Mouse (Mus musculus): ENCODE measurements at regions not wholly inside any gene's neighbourhood (a gene's known extent, or its start where the extent isn't known, plus 50 kb on each side); places are given as distances from the start of the nearest gene placed in this dataset.
A peak's percentile ranks its signal among the peaks of the same experiment; 100 is the strongest.

- WGBS = 84% methylated on average over 4 of the region's 4 CpGs
- H3K4me3 ChIP-seq (replicated peaks; ENCODE audit: low read length) = no peak overlapping the region
- peaks cover under 1% of the 10 kb centered on the region; the same call in 1 of the 2 replicates for H3K4me1 ChIP-seq (ENCODE audit: control insufficient read depth, insufficient read depth, low read length)
- no peaks in the 10 kb centered on the region for H3K27me3 ChIP-seq (ENCODE audit: control insufficient read depth, insufficient read depth, low read length)
- H3K9me3 ChIP-seq (replicated peaks; ENCODE audit: control insufficient read depth, low read length) = no peaks in the 10 kb centered on the region
- ATAC-seq (ENCODE audit: insufficient read depth, low FRiP score) = no peak
- H3K36me3 ChIP-seq (ENCODE audit: control insufficient read depth, insufficient read depth, low read length) = no peaks in the 10 kb centered on the region
- no peak overlapping the region for H3K4me2 ChIP-seq (ENCODE audit: low read depth, low read length)
- no peak overlapping the region for H3K9ac ChIP-seq (ENCODE audit: low read length)
- H3K27ac ChIP-seq (ENCODE audit: low read length) = no peak overlapping the region
These were observed 98.0 kb downstream of the Dhx15 start for GRCm38 (mm10) chr5:52092273-52092672.

DNA sequence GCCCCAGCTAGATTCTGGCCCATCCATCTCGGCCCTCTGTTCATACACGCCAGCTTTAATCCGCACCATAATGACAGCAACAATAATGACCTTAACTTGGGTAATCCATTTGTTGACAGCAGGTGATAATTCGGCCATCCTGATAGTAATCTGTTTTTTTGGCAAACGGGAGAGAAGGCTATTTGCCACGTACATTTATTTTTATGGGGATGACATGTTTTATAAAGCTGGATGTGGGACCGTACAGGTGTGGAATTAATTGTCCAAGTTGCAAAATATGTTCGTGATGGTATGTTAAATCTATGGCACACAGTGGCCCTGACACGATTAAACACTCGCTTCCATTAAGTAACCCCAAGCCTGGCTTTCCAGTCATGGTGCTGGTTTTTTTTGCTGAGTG, 102.2 kb downstream of the Dhx15 start:
- ATAC-seq (ENCODE audit: insufficient read depth, low FRiP score) = no peak
- H3K36me3 ChIP-seq (ENCODE audit: control insufficient read depth, insufficient read depth, low read length) = no peaks in the 10 kb centered on the region
- no peak overlapping the region for H3K4me3 ChIP-seq (replicated peaks; ENCODE audit: low read length)
- no peak overlapping the region for H3K27ac ChIP-seq (ENCODE audit: low read length)
- no peak overlapping the region for H3K4me2 ChIP-seq (ENCODE audit: low read depth, low read length)
- peaks cover 6% of the 10 kb centered on the region; the same call in 1 of the 2 replicates for H3K4me1 ChIP-seq (ENCODE audit: control insufficient read depth, insufficient read depth, low read length)
- no peaks in the 10 kb centered on the region for H3K27me3 ChIP-seq (ENCODE audit: control insufficient read depth, insufficient read depth, low read length)
- H3K9ac ChIP-seq (ENCODE audit: low read length) = no peak overlapping the region
- 64% methylated on average over 10 of the region's 10 CpGs for whole genome bisulfite sequencing
- H3K9me3 ChIP-seq (replicated peaks; ENCODE audit: control insufficient read depth, low read length) = no peaks in the 10 kb centered on the region

DNA sequence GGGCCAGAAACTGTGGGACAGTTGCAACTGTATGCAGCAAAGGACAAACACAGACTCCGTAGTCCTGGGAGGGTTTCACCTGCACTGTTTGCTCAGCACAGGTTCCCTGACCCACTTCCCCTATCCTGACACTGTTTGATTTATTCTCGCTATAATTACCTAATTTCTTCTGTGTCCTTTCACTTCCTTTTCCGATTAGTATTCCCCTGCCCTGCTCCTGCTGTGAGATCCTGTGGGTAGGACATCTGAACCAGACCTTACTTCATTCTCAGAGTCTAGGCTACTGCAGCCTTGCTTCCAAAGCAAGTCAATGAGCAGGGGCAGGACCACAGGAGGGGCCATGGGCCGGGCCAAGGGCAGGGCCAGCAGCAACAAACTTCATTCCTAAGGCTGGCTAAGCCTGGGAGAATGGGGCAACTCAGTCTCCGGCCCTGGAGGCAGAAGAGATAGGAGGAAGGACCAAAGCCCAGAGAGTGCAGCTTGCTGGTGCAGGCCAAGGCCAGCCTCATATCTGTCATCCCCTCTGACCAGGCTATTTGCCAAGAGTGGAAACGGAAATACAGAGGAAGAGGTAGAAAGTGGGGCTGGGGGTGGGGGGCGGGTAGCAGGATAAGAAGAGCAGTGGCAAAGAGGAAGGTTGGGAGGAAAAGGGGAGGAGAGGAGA, 103.4 kb downstream of the Dhx15 start:
- peak; percentile 21; the same call in 1 of the 2 replicates for ATAC-seq (ENCODE audit: insufficient read depth, low FRiP score)
- Histone ChIP-seq H3K9me3 (replicated peaks; ENCODE audit: control insufficient read depth, low read length) (no peaks in the 10 kb centered on the region), H3K9ac (ENCODE audit: low read length) (no peak overlapping the region), H3K27ac (ENCODE audit: low read length) (no peak overlapping the region), H3K4me1 (ENCODE audit: control insufficient read depth, insufficient read depth, low read length) (peaks cover 6% of the 10 kb centered on the region; the same call in 1 of the 2 replicates), H3K4me3 (replicated peaks; ENCODE audit: low read length) (no peak overlapping the region), H3K27me3 (ENCODE audit: control insufficient read depth, insufficient read depth, low read length) (no peaks in the 10 kb centered on the region), H3K36me3 (ENCODE audit: control insufficient read depth, insufficient read depth, low read length) (no peaks in the 10 kb centered on the region), H3K4me2 (ENCODE audit: low read depth, low read length) (no peak overlapping the region)
- 41% methylated on average over 7 of the region's 7 CpGs for WGBS

- Histone ChIP-seq H3K9me3 (replicated peaks; ENCODE audit: control insufficient read depth, low read length) (no peaks in the 10 kb centered on the region), H3K4me3 (replicated peaks; ENCODE audit: low read length) (no peak overlapping the region), H3K4me2 (ENCODE audit: low read depth, low read length) (no peak overlapping the region), H3K36me3 (ENCODE audit: control insufficient read depth, insufficient read depth, low read length) (no peaks in the 10 kb centered on the region), H3K9ac (ENCODE audit: low read length) (no peak overlapping the region), H3K4me1 (ENCODE audit: control insufficient read depth, insufficient read depth, low read length) (no peaks in the 10 kb centered on the region), H3K27me3 (ENCODE audit: control insufficient read depth, insufficient read depth, low read length) (no peaks in the 10 kb centered on the region), H3K27ac (ENCODE audit: low read length) (no peak overlapping the region)
- WGBS = 71% methylated on average over 4 of the region's 4 CpGs
- no peak for ATAC-seq (ENCODE audit: insufficient read depth, low FRiP score)
These were observed 110.0 kb downstream of the Dhx15 start for GRCm38 (mm10) chr5:52080268-52080667.

DNA sequence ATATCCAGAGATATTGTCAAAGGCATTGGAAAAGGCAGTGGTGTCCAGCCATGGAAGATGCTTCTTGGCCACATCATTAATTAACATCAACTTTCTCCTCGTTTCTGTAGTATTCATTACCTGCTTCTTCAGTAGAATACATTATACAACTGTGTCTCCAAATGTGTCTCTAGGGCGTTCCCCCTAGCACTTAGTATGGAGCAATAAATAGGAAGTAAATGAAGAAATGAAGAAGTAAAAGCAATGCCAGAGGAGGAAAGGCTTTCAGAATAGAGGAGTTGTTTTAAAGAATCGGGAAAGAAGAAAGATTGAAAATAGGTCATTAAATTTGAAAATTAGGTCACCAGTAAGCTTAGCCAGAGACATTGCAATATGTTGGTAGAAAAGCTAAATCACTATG, 112.6 kb downstream of the Dhx15 start:
- no peak for ATAC-seq (ENCODE audit: insufficient read depth, low FRiP score)
- Histone ChIP-seq H3K36me3 (ENCODE audit: control insufficient read depth, insufficient read depth, low read length) (no peaks in the 10 kb centered on the region), H3K4me1 (ENCODE audit: control insufficient read depth, insufficient read depth, low read length) (no peaks in the 10 kb centered on the region), H3K9ac (ENCODE audit: low read length) (no peak overlapping the region), H3K4me3 (replicated peaks; ENCODE audit: low read length) (no peak overlapping the region), H3K27me3 (ENCODE audit: control insufficient read depth, insufficient read depth, low read length) (no peaks in the 10 kb centered on the region), H3K9me3 (replicated peaks; ENCODE audit: control insufficient read depth, low read length) (no peaks in the 10 kb centered on the region), H3K4me2 (ENCODE audit: low read depth, low read length) (no peak overlapping the region), H3K27ac (ENCODE audit: low read length) (no peak overlapping the region)
- WGBS = 79% methylated on average over 3 of the region's 3 CpGs

GRCm38 (mm10) chr5:52075096-52075495, 115.2 kb downstream of the Dhx15 start:
- WGBS = 89% methylated on average over 2 of the region's 2 CpGs
- Histone ChIP-seq H3K27me3 (ENCODE audit: control insufficient read depth, insufficient read depth, low read length) (no peaks in the 10 kb centered on the region), H3K36me3 (ENCODE audit: control insufficient read depth, insufficient read depth, low read length) (no peaks in the 10 kb centered on the region), H3K4me3 (replicated peaks; ENCODE audit: low read length) (no peak overlapping the region), H3K4me1 (ENCODE audit: control insufficient read depth, insufficient read depth, low read length) (no peaks in the 10 kb centered on the region), H3K4me2 (ENCODE audit: low read depth, low read length) (no peak overlapping the region), H3K9me3 (replicated peaks; ENCODE audit: control insufficient read depth, low read length) (no peaks in the 10 kb centered on the region), H3K9ac (ENCODE audit: low read length) (no peak overlapping the region), H3K27ac (ENCODE audit: low read length) (no peak overlapping the region)
- ATAC-seq (ENCODE audit: insufficient read depth, low FRiP score) = no peak

DNA sequence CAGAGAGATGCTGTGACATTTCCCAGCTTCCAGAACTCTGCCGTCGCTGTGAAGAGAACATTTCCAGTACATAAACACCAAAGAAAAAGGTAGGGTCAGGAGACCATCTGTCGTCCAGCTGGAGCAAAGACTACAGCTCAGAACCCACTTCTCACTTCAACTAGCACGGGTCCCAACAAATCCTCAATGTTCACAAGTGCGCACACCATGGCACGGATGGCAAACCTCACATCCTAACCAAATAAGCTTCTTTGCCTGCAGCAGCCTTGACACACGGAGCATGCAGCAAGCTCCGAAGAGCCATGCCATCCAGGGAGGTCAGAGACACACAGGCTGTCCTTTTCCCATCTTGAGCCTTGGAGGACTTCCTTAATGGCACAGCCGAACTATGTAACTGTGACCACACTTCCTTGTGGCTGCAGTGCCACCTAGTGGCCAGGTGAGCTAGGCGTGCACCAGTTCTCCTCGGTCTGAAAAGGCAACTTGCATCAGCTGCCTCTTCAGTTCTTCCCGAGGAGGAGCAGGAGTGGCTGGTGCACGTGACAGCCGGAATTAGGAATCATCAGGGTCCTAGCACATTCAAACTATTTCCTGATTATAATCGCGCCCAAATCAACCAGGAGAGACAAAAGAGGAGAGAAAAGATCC, 125.4 kb downstream of the Dhx15 start:
- Histone ChIP-seq H3K36me3 (ENCODE audit: control insufficient read depth, insufficient read depth, low read length) (no peaks in the 10 kb centered on the region), H3K9me3 (replicated peaks; ENCODE audit: control insufficient read depth, low read length) (no peaks in the 10 kb centered on the region), H3K4me3 (replicated peaks; ENCODE audit: low read length) (no peak overlapping the region), H3K27ac (ENCODE audit: low read length) (no peak overlapping the region), H3K4me2 (ENCODE audit: low read depth, low read length) (no peak overlapping the region), H3K4me1 (ENCODE audit: control insufficient read depth, insufficient read depth, low read length) (no peaks in the 10 kb centered on the region), H3K9ac (ENCODE audit: low read length) (no peak overlapping the region), H3K27me3 (ENCODE audit: control insufficient read depth, insufficient read depth, low read length) (no peaks in the 10 kb centered on the region)
- WGBS = 31% methylated on average over 16 of the region's 16 CpGs
- no peak; the same call in 1 of the 2 replicates for ATAC-seq (ENCODE audit: insufficient read depth, low FRiP score)

GRCm38 (mm10) chr5:52062214-52062613, 128.1 kb downstream of the Dhx15 start:
- H3K9ac ChIP-seq (ENCODE audit: low read length) = no peak overlapping the region
- no peak overlapping the region for H3K27ac ChIP-seq (ENCODE audit: low read length)
- no peaks in the 10 kb centered on the region for H3K9me3 ChIP-seq (replicated peaks; ENCODE audit: control insufficient read depth, low read length)
- no peaks in the 10 kb centered on the region for H3K36me3 ChIP-seq (ENCODE audit: control insufficient read depth, insufficient read depth, low read length)
- ATAC-seq (ENCODE audit: insufficient read depth, low FRiP score) = no peak
- no peak overlapping the region for H3K4me2 ChIP-seq (ENCODE audit: low read depth, low read length)
- 87% methylated on average over 4 of the region's 4 CpGs for WGBS
- H3K4me1 ChIP-seq (ENCODE audit: control insufficient read depth, insufficient read depth, low read length) = no peaks in the 10 kb centered on the region
- no peaks in the 10 kb centered on the region for H3K27me3 ChIP-seq (ENCODE audit: control insufficient read depth, insufficient read depth, low read length)
- H3K4me3 ChIP-seq (replicated peaks; ENCODE audit: low read length) = no peak overlapping the region

GRCm38 (mm10) chr5:52061226-52061625, 129.1 kb downstream of the Dhx15 start:
- ATAC-seq (ENCODE audit: insufficient read depth, low FRiP score) = no peak
- no peak overlapping the region for H3K4me3 ChIP-seq (replicated peaks; ENCODE audit: low read length)
- no peaks in the 10 kb centered on the region for H3K9me3 ChIP-seq (replicated peaks; ENCODE audit: control insufficient read depth, low read length)
- no peak overlapping the region for H3K9ac ChIP-seq (ENCODE audit: low read length)
- no peak overlapping the region for H3K27ac ChIP-seq (ENCODE audit: low read length)
- WGBS = 82% methylated on average over 6 of the region's 6 CpGs
- no peak overlapping the region for H3K4me2 ChIP-seq (ENCODE audit: low read depth, low read length)
- H3K36me3 ChIP-seq (ENCODE audit: control insufficient read depth, insufficient read depth, low read length) = no peaks in the 10 kb centered on the region
- no peaks in the 10 kb centered on the region for H3K27me3 ChIP-seq (ENCODE audit: control insufficient read depth, insufficient read depth, low read length)
- H3K4me1 ChIP-seq (ENCODE audit: control insufficient read depth, insufficient read depth, low read length) = no peaks in the 10 kb centered on the region

All from stomach, embryonic 16.5 days (tissue).